Mouse (Mus musculus): Measurements from ENCODE around the gene Chd2.

- no peak for TF ChIP-seq CTCF (conservative IDR thresholded peaks at IDR 0.05; ENCODE audit: insufficient read depth, insufficient read length, low read depth, low read length)
- no peak for TF ChIP-seq POLR2A (IDR thresholded peaks at IDR 0.05; ENCODE audit: low read depth, low read length)
Observed at GRCm38 (mm10) chr7:73537228-73537627, 4.4 kb downstream of the Chd2 start.

Data from kidney, adult 2 months (tissue).